9 mouse cellular contexts compared by ENCODE assay signal in the genomic region with DNA sequence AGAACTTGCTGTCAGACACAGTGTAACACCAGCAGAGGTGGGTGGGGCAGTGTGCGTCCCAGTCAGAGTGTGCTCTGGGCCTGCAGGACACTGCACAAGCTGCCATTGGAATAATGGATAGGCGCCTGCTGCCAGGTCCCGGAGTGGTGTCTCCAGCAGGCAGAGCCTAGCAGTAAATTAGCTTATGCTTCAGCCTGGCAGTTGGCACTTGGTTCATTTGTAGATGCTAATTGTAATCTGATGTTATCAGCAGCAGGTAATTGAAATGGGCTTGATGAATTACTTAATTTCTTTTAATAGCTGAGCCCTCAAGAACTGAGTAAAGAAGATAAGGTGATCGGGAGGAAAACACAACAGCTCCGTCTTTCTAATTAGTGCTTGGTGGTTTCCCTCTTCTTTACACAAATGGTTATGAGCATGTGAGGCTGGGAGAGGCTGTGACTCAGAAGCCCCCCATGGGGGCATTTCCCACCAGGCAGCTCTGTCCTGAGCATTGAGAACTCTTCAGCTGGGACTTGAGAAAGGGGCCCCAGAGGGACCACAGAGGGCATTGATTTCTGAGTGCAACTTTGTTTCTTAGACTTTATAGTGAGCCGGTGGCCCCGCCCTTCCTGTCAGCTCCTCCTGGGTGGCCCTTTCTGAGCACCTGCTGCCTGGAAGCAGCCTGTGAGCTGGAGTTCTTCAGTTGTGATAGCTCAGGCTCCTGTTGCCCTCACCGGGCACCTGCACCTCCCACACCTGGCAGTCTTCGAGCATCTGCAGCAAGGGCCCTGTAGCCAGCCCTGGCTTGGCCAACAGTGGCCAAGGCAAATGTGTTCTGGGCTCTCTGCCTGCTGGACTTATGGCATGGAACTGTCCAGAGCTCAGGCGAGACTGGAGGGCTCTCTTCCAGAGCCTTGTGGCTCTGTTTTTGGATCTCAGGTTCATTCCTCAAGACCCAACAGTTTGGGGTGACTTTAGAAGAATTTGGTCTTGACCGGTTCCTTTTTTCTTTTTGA.
A peak's percentile ranks its signal among the peaks of the same experiment; 100 is the strongest.
DNase-seq lines count a peak whose midpoint lies in the region; ATAC-seq and TF ChIP-seq lines count a peak whose summit lies in the region.
"Had no signal": no experiment of that assay in that cellular context is flagged by ENCODE, and none has a peak within 500 bp of the region (broad histone marks: within the 10 kb centered on the region; RNA-seq: fewer than 3 reads in every experiment).

No protein-coding gene starts in this region.

- H3K9ac ChIP-seq in forebrain, embryonic 11.5 days (ENCODE audit: low read length), result no peak overlapping the region
- no peak overlapping the region for H3K9ac ChIP-seq in forebrain, postnatal 0 days

- no peak overlapping the region for H3K4me2 ChIP-seq in forebrain, embryonic 11.5 days (ENCODE audit: low read depth, low read length, severe bottlenecking)
- H3K4me2 ChIP-seq in forebrain, postnatal 0 days (ENCODE audit: low read depth), result no peak overlapping the region

- no peaks in the 10 kb centered on the region for H3K9me3 ChIP-seq in forebrain, embryonic 11.5 days (ENCODE audit: control insufficient read depth, low read length)
- H3K9me3 ChIP-seq in forebrain, embryonic 10.5 days, result no peaks in the 10 kb centered on the region
- no peaks in the 10 kb centered on the region for H3K9me3 ChIP-seq in forebrain, postnatal 0 days (ENCODE audit: low read length)
- H3K9me3 ChIP-seq: megakaryocyte, embryonic 14.5 days had no signal

- no peak for ATAC-seq in forebrain, embryonic 11.5 days (replicated peaks; ENCODE audit: low FRiP score)
- peak; percentile 64 for ATAC-seq in activated CD4-positive, CD25-positive, alpha-beta regulatory T cell, adult 4 months
- peak; percentile 61; the same call in 1 of the 2 replicates for ATAC-seq in forebrain, postnatal 0 days

- TF ChIP-seq CTCF in forebrain, postnatal 0 days (IDR thresholded peaks at IDR 0.05; ENCODE audit: low read depth), result no peak

- H3K36me3 ChIP-seq in forebrain, embryonic 11.5 days (ENCODE audit: control insufficient read depth, insufficient read depth, low read length), result no peaks in the 10 kb centered on the region
- H3K36me3 ChIP-seq in forebrain, embryonic 10.5 days (replicated peaks), result no peaks in the 10 kb centered on the region
- H3K36me3 ChIP-seq in forebrain, postnatal 0 days (ENCODE audit: insufficient read depth), result no peaks in the 10 kb centered on the region

- 54% methylated on average over 11 of the region's 11 CpGs for WGBS in forebrain, embryonic 11.5 days
- WGBS in forebrain, embryonic 10.5 days, result 70% methylated on average over 11 of the region's 11 CpGs
- 30% methylated on average over 11 of the region's 11 CpGs for WGBS in forebrain, postnatal 0 days

- peak overlapping the region; percentile 34; the same call in 1 of the 2 replicates for H3K27ac ChIP-seq in forebrain, embryonic 11.5 days (ENCODE audit: low read depth, low read length)
- H3K27ac ChIP-seq in forebrain, embryonic 10.5 days, result no peak overlapping the region
- H3K27ac ChIP-seq in forebrain, postnatal 0 days (ENCODE audit: low read depth, low read length), result 0 out of 2 replicates have a peak overlapping the region, but pooled peaks have one; percentile 40

- DNase-seq in forebrain, embryonic 11.5 days (ENCODE audit: low spot score), result no peak
- DNase-seq in forebrain, embryonic 10.5 days (ENCODE audit: extremely low spot score, low spot score), result no peak
- DNase-seq in forebrain, postnatal 0 days, result no peak
- peak; percentile 67 for DNase-seq in naive thymus-derived CD4-positive, alpha-beta T cell, adult 2 months (ENCODE audit: low read depth)
- no peak for DNase-seq in frontal cortex, postnatal 25 days (ENCODE audit: low spot score in 2 of 2)
- no peak for DNase-seq in layer of hippocampus, adult 9-11 months
- no peak for DNase-seq in adrenal gland, adult 18-20 months (ENCODE audit: low spot score in 2 of 2)

- H3K27me3 ChIP-seq in forebrain, embryonic 11.5 days (ENCODE audit: control insufficient read depth, insufficient read depth, low read length), result no peaks in the 10 kb centered on the region; the same call in 1 of the 2 replicates
- peaks cover 30% of the 10 kb centered on the region for H3K27me3 ChIP-seq in forebrain, embryonic 10.5 days (ENCODE audit: poor library complexity, severe bottlenecking)
- no peaks in the 10 kb centered on the region for H3K27me3 ChIP-seq in forebrain, postnatal 0 days (ENCODE audit: insufficient read depth, low read length)

- H3K4me1 ChIP-seq in forebrain, embryonic 11.5 days (replicated peaks; ENCODE audit: control insufficient read depth, insufficient read depth, low read length), result peaks cover 18% of the 10 kb centered on the region
- H3K4me1 ChIP-seq in forebrain, embryonic 10.5 days, result peaks cover 58% of the 10 kb centered on the region
- H3K4me1 ChIP-seq in forebrain, postnatal 0 days (ENCODE audit: insufficient read depth), result peaks cover 23% of the 10 kb centered on the region; the same call in 1 of the 2 replicates

- no peak overlapping the region for H3K4me3 ChIP-seq in forebrain, embryonic 11.5 days (ENCODE audit: low read depth, low read length)
- H3K4me3 ChIP-seq in forebrain, embryonic 10.5 days, result no peak overlapping the region
- no peak overlapping the region for H3K4me3 ChIP-seq in forebrain, postnatal 0 days (ENCODE audit: low read depth, low read length)
- H3K4me3 ChIP-seq: megakaryocyte, embryonic 14.5 days had no signal
